Comparison of ENCODE assay signal across 11 mouse cellular contexts in genomic region chr13:91893132-91893531, GRCm38 (mm10). TPM values are rescaled to one million over a fixed set of nuclear protein-coding genes. Genes with fewer than 3 reads are reported as not detected.
DNase-seq lines count a peak whose midpoint lies in the region; ATAC-seq and TF ChIP-seq lines count a peak whose summit lies in the region.
"Had no signal": no experiment of that assay in that cellular context is flagged by ENCODE, and none has a peak within 500 bp of the region (broad histone marks: within the 10 kb centered on the region; RNA-seq: fewer than 3 reads in every experiment).

No protein-coding gene starts in this region.

- no peaks in the 10 kb centered on the region for H3K36me3 ChIP-seq in hindbrain, embryonic 14.5 days (replicated peaks; ENCODE audit: control insufficient read depth, insufficient read depth)
- H3K36me3 ChIP-seq: neural tube, embryonic 12.5 days had no signal

- H3K9ac ChIP-seq in hindbrain, embryonic 14.5 days: no peak overlapping the region
- H3K9ac ChIP-seq: neural tube, embryonic 12.5 days had no signal

- 60% methylated on average over 6 of the region's 6 CpGs for WGBS in lung, adult 2 months
- WGBS in hindbrain, embryonic 14.5 days: 80% methylated on average over 6 of the region's 6 CpGs

- H3K4me1 ChIP-seq in lung, adult 2 months (ENCODE audit: control insufficient read depth, insufficient read depth, low read length): no peaks in the 10 kb centered on the region
- H3K4me1 ChIP-seq in hindbrain, embryonic 14.5 days (replicated peaks; ENCODE audit: control insufficient read depth, insufficient read depth, low read length): no peaks in the 10 kb centered on the region
- H3K4me1 ChIP-seq: neural tube, embryonic 12.5 days had no signal

- H3K27me3 ChIP-seq in hindbrain, embryonic 14.5 days (ENCODE audit: control insufficient read depth, insufficient read depth, low read length): no peaks in the 10 kb centered on the region
- H3K27me3 ChIP-seq: neural tube, embryonic 12.5 days had no signal

- TF ChIP-seq POLR2A in lung, adult 2 months (IDR thresholded peaks at IDR 0.05; ENCODE audit: borderline replicate concordance, extremely low read depth, low read depth, low read length): no peak

- peak; percentile 68 for ATAC-seq in frontal cortex, adult (ENCODE audit: low TSS enrichment)
- ATAC-seq in activated CD4-positive, CD25-positive, alpha-beta regulatory T cell, adult 4 months: peak; percentile 54
- no peak for ATAC-seq in hindbrain, embryonic 14.5 days (ENCODE audit: low FRiP score)

- no peak for TF ChIP-seq CTCF in lung, adult 2 months (IDR thresholded peaks at IDR 0.05; ENCODE audit: insufficient read depth, low read length)

- no peak for DNase-seq in frontal cortex, postnatal 25 days (ENCODE audit: low spot score in 2 of 2)
- peak; percentile 15 for DNase-seq in lung, postnatal 36 days
- DNase-seq in lung, adult 2 months: no peak
- peak; percentile 36 for DNase-seq in naive thymus-derived CD4-positive, alpha-beta T cell, adult 2 months (ENCODE audit: low read depth)
- DNase-seq in hindbrain, embryonic 14.5 days (ENCODE audit: low spot score): no peak
- DNase-seq in cerebellum, adult 8-10 months: no peak
- DNase-seq: gastrocnemius, postnatal 14 days had no signal

- H3K27ac ChIP-seq in hindbrain, embryonic 14.5 days: no peak overlapping the region
- H3K27ac ChIP-seq: neural tube, embryonic 12.5 days had no signal

- H3K4me3 ChIP-seq in lung, adult 2 months (replicated peaks; ENCODE audit: extremely low read depth, low read depth, low read length): no peak overlapping the region
- H3K4me3 ChIP-seq in hindbrain, embryonic 14.5 days (replicated peaks; ENCODE audit: low read length): no peak overlapping the region
- H3K4me3 ChIP-seq: neural tube, embryonic 12.5 days had no signal

- H3K4me2 ChIP-seq in hindbrain, embryonic 14.5 days (replicated peaks): no peak overlapping the region
- H3K4me2 ChIP-seq: neural tube, embryonic 12.5 days had no signal

- H3K9me3 ChIP-seq in hindbrain, embryonic 14.5 days (ENCODE audit: control insufficient read depth, low read length): no peaks in the 10 kb centered on the region
- H3K9me3 ChIP-seq: neural tube, embryonic 12.5 days had no signal

RNA-seq across cellular contexts. Expression of gene Ckmt2, which starts 16.4 kb away (rescaled TPM):
- 13.5 and 28.5 TPM in 2 replicates for polyA plus RNA-seq in lung, adult 2 months (2012; rRNA removed)
- polyA plus RNA-seq in activated CD4-positive, CD25-positive, alpha-beta regulatory T cell, adult 4 months (2017; shearing (Covaris generic)): not detected
- 0.17 TPM in 1 of 2 replicates, not detected in the other for polyA plus RNA-seq in hindbrain, embryonic 14.5 days (2014; fragmentation: Nextera tagmentation; extraction: Ambion mirVana)
- polyA plus RNA-seq: limb, embryonic 11.5 days; neural tube, embryonic 12.5 days had no signal

Comparison
In these comparisons a context has a peak if more than half of its experiments do, and no peak if none do; other contexts are left out.
1. DNase-seq: peak in lung, postnatal 36 days (single experiment) and naive thymus-derived CD4-positive, alpha-beta T cell, adult 2 months (single experiment); none in frontal cortex, postnatal 25 days (0 of 2), lung, adult 2 months (single experiment), hindbrain, embryonic 14.5 days (single experiment) and cerebellum, adult 8-10 months (single experiment).
2. RNA of gene Ckmt2, which starts 16.4 kb away (polyA plus RNA-seq): 13.5 to 28.5 TPM in lung, adult 2 months; 0.17 TPM in hindbrain, embryonic 14.5 days and not detected in activated CD4-positive, CD25-positive, alpha-beta regulatory T cell, adult 4 months; every median in the first group is over 10 times any median in the second.